Mouse (Mus musculus) liver, embryonic 14.5 days (tissue): ENCODE measurements around the gene Col12a1.

ENCODE experiments used
- CTCF ChIP-seq: IDR thresholded peaks from 2 replicates; pipeline ENCODE4 v1.5.1; 2016; ENCODE audit warnings: antibody characterized with exemption, low read depth, control low read depth
- EP300 ChIP-seq: IDR thresholded peaks from 2 replicates; pipeline ENCODE4 v1.6.1; 2016; ENCODE audit warnings: antibody characterized with exemption, low read depth

DNA sequence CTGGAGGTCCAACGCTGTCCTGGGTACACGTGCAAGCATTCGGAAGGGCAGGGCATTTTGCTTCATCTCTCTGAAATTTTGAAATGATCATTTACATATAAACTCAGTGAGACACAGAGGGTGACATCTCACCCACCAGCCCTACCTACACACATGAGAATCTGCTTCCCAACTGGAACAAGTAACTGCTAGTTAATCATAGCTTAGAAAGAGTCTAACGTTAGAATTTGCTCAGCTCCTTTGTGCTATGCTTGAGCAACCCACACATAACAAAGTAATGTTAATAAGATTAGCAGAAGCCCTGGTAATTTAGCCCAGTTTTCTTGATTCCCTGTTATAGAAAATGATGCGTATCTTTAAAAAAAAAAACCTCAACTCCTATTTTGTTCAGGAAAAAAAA lies 102.6 kb downstream of the Col12a1 start:
- TF ChIP-seq CTCF (no peak), EP300 (no peak)
